Mouse (Mus musculus) hindbrain, postnatal 0 days (tissue): ENCODE data around the gene Ces5a. TPM values are rescaled to one million over a fixed set of nuclear protein-coding genes. Genes with fewer than 3 reads are reported as not detected.

Source experiments
- ATAC-seq: fragments of 200-750 bp; cut with Nextera tagmentation; 2 replicates; pipeline ENCODE4 v1.8.0; 2017; ENCODE audit warnings: mild to moderate bottlenecking, moderate TSS enrichment, moderate library complexity
- DNase-seq: peaks from one replicate; pipeline ENCODE4 v3.0.0-alpha.2; 2015; ENCODE audit warnings: low spot score
- H3K27ac ChIP-seq: fragments of 300-500 bp; sonication (generic); 2 replicates; pipeline ENCODE4 v1.5.1; 2014; ENCODE audit warnings: mild to moderate bottlenecking
- H3K27me3 ChIP-seq: fragments of 300-500 bp; sonication (generic); 2 replicates; pipeline ENCODE4 v1.6.1; 2014; ENCODE audit warnings: low read length, mixed read lengths; ENCODE audit not compliant: insufficient read depth
- H3K36me3 ChIP-seq: fragments of 300-500 bp; sonication (generic); 2 replicates; pipeline ENCODE4 v1.6.1; 2014; ENCODE audit warnings: low read length, mixed read lengths; ENCODE audit not compliant: insufficient read depth
- H3K4me1 ChIP-seq: fragments of 300-500 bp; sonication (generic); 2 replicates; pipeline ENCODE4 v1.6.1; 2014; ENCODE audit warnings: antibody characterized with exemption, low read length, mixed read lengths; ENCODE audit not compliant: insufficient read depth
- H3K4me2 ChIP-seq: fragments of 300-500 bp; sonication (generic); 2 replicates; pipeline ENCODE4 v1.6.1; 2014; ENCODE audit warnings: low read depth, mild to moderate bottlenecking, low read length, moderate library complexity, mixed read lengths
- H3K4me3 ChIP-seq: fragments of 300-500 bp; sonication (generic); 2 replicates; pipeline ENCODE4 v1.5.1; 2014; ENCODE audit warnings: low read length
- H3K9ac ChIP-seq: fragments of 300-500 bp; sonication (generic); replicated peaks from 2 replicates; pipeline ENCODE4 v1.6.1; 2014; ENCODE audit warnings: mild to moderate bottlenecking, low read length, moderate library complexity, mixed read lengths
- H3K9me3 ChIP-seq: fragments of 300-500 bp; sonication (generic); 2 replicates; pipeline ENCODE4 v1.6.1; 2016; ENCODE audit warnings: low read length, mixed read lengths
- CTCF ChIP-seq: IDR thresholded peaks from 2 replicates; pipeline ENCODE4 v1.5.1; 2016; ENCODE audit warnings: antibody characterized with exemption, control low read depth, low read depth
- WGBS: fragments of 180-500 bp; shearing (Covaris S2); extraction: QIAGEN DNeasy Blood & Tissue Kit; methylation state at CpG from one replicate; pipeline ENCODE4 v1.1.7; 2014; 5-methylcytosine and 5-hydroxymethylcytosine counted together
- polyA plus RNA-seq: library from polyadenylated mRNA; unstranded; fragments of >200 nt; fragmentation: Nextera tagmentation; extraction: Ambion mirVana; gene quantifications from 2 replicates; pipeline ENCODE4 v1.2.1, GENCODE M21; 2015
- total RNA-seq: library from RNA; depleted of rRNA; stranded (reverse); fragments of >200 nt; gene quantifications from 2 replicates; pipeline ENCODE4 v1.2.3, GENCODE M21; 2014

Ces5a gene
- total and polyA plus RNA-seq, 2 experiments from 2014 or later: 0.73 to 3.5 TPM

GRCm38 (mm10) chr8:93568666-93569065 is 33.0 kb upstream of the Ces5a start:
- WGBS: 95% methylated on average over 3 of the region's 3 CpGs
- Histone ChIP-seq H3K4me1 (peaks cover 46% of the 10 kb centered on the region), H3K27ac (peak overlapping the region; percentile 88; the same call in 1 of the 2 replicates), H3K27me3 (no peaks in the 10 kb centered on the region), H3K9me3 (no peaks in the 10 kb centered on the region), H3K9ac (no peak overlapping the region), H3K36me3 (no peaks in the 10 kb centered on the region), H3K4me3 (no peak overlapping the region), H3K4me2 (no peak overlapping the region)
- no peak for ATAC-seq
- TF ChIP-seq CTCF: no peak
- no peak for DNase-seq

GRCm38 (mm10) chr8:93567086-93567485 is 31.5 kb upstream of the Ces5a start:
- no peak overlapping the region; the same call in 1 of the 2 replicates for H3K27ac ChIP-seq
- ATAC-seq: 0 out of 2 replicates have a peak, but pooled peaks have one; percentile 19

GRCm38 (mm10) chr8:93564634-93565033 is 29.0 kb upstream of the Ces5a start:
- Histone ChIP-seq H3K4me2 (no peak overlapping the region), H3K4me3 (no peak overlapping the region), H3K27me3 (no peaks in the 10 kb centered on the region), H3K4me1 (peaks cover 13% of the 10 kb centered on the region), H3K9ac (no peak overlapping the region), H3K36me3 (no peaks in the 10 kb centered on the region), H3K27ac (no peak overlapping the region), H3K9me3 (no peaks in the 10 kb centered on the region)
- TF ChIP-seq CTCF: no peak
- 85% methylated on average over 4 of the region's 4 CpGs for WGBS
- ATAC-seq (no peak), DNase-seq (no peak)

More at GRCm38 (mm10) chr8:93567086-93567485, 31.5 kb upstream of the Ces5a start:
- Histone ChIP-seq H3K9me3 (no peaks in the 10 kb centered on the region), H3K9ac (no peak overlapping the region), H3K4me1 (peaks cover 38% of the 10 kb centered on the region), H3K4me3 (no peak overlapping the region), H3K4me2 (no peak overlapping the region), H3K36me3 (no peaks in the 10 kb centered on the region), H3K27me3 (no peaks in the 10 kb centered on the region)
- WGBS: 30% methylated on average over 9 of the region's 9 CpGs
- TF ChIP-seq CTCF: no peak
- peak; percentile 83 for DNase-seq

GRCm38 (mm10) chr8:93563551-93563950 is 27.9 kb upstream of the Ces5a start:
- no peaks in the 10 kb centered on the region for H3K36me3 ChIP-seq
- H3K9me3 ChIP-seq: no peaks in the 10 kb centered on the region
- H3K4me1 ChIP-seq: peaks cover 4% of the 10 kb centered on the region; the same call in 1 of the 2 replicates
- no peak overlapping the region for H3K4me3 ChIP-seq
- no peak for TF ChIP-seq CTCF
- DNase-seq (peak; percentile 17), ATAC-seq (no peak)
- no peak overlapping the region for H3K9ac ChIP-seq
- H3K4me2 ChIP-seq: no peak overlapping the region
- 65% methylated on average over 7 of the region's 7 CpGs for WGBS
- H3K27me3 ChIP-seq: no peaks in the 10 kb centered on the region
- no peak overlapping the region for H3K27ac ChIP-seq

DNA sequence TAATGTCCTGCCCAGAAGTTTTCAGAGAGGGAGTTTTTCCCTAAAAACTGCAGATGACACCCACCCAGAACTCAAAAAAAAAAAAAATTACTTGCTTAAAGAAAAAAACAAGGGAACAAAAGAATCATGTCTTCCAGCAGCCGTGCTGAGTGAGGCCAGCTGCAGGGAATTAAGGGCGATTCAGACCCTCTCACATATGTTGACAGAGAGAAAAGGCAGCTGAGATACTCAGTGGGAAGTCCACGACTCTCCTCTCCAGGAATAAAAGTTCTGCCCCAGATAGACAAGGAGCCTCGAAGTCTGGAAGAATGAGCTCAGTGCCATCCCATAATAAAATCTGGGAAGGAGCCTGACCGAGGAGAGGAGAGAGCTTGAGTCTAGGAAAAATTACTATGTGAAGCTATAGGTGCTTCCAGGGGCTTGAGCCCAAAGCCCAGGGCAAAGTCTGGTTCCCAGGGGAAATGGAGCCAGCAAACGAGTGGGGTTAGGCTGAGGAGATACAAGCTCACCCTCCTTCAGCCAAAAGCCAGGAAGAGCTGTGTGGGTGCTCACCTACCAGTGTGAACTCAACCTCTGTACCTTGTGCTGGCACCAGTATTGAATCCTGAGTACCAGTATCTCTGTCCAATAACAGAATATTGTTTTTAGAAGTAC is 27.1 kb upstream of the Ces5a start:
- no peak for DNase-seq
- no peaks in the 10 kb centered on the region for H3K9me3 ChIP-seq

GRCm38 (mm10) chr8:93561271-93561670 is 25.6 kb upstream of the Ces5a start:
- WGBS: 84% methylated on average over 3 of the region's 3 CpGs
- no peaks in the 10 kb centered on the region for H3K9me3 ChIP-seq

More for the DNA sequence above, 27.1 kb upstream of the Ces5a start:
- 19% methylated on average over 6 of the region's 6 CpGs for WGBS
- Histone ChIP-seq H3K4me3 (no peak overlapping the region), H3K9ac (no peak overlapping the region), H3K4me2 (no peak overlapping the region), H3K4me1 (peaks cover 4% of the 10 kb centered on the region; the same call in 1 of the 2 replicates), H3K27me3 (no peaks in the 10 kb centered on the region), H3K27ac (no peak overlapping the region), H3K36me3 (no peaks in the 10 kb centered on the region)
- no peak for ATAC-seq
- TF ChIP-seq CTCF: no peak

GRCm38 (mm10) chr8:93559696-93560095 is 24.1 kb upstream of the Ces5a start:
- Histone ChIP-seq H3K27me3 (no peaks in the 10 kb centered on the region), H3K9me3 (peaks cover 3% of the 10 kb centered on the region), H3K9ac (no peak overlapping the region), H3K4me2 (no peak overlapping the region), H3K27ac (no peak overlapping the region), H3K4me1 (peaks cover 4% of the 10 kb centered on the region; the same call in 1 of the 2 replicates), H3K4me3 (no peak overlapping the region), H3K36me3 (no peaks in the 10 kb centered on the region)
- DNase-seq: no peak
- no peak for ATAC-seq
- TF ChIP-seq CTCF: no peak
- WGBS: 71% methylated on average over 2 of the region's 2 CpGs

More at GRCm38 (mm10) chr8:93561271-93561670, 25.6 kb upstream of the Ces5a start:
- no peaks in the 10 kb centered on the region for H3K36me3 ChIP-seq
- no peak for TF ChIP-seq CTCF
- H3K9ac ChIP-seq: no peak overlapping the region
- DNase-seq: no peak
- no peak overlapping the region for H3K4me3 ChIP-seq
- ATAC-seq: no peak
- no peak overlapping the region for H3K27ac ChIP-seq
- H3K4me1 ChIP-seq: peaks cover 4% of the 10 kb centered on the region; the same call in 1 of the 2 replicates
- H3K27me3 ChIP-seq: no peaks in the 10 kb centered on the region
- H3K4me2 ChIP-seq: no peak overlapping the region
